Mouse (Mus musculus) forebrain, embryonic 16.5 days (tissue): Measurements from ENCODE around the gene Tbxas1. TPM values are rescaled to one million over a fixed set of nuclear protein-coding genes. Genes with fewer than 3 reads are reported as not detected.

Source experiments
- ATAC-seq: fragments of 200-750 bp; cut with Nextera tagmentation; 2 replicates; pipeline ENCODE4 v1.8.0; 2017; ENCODE audit warnings: mild to moderate bottlenecking, moderate library complexity
- H3K27ac ChIP-seq: fragments of 300-500 bp; sonication (generic); 2 replicates; pipeline ENCODE4 v1.5.1; 2014; ENCODE audit warnings: low read length, control low read depth
- H3K27me3 ChIP-seq: fragments of 300-500 bp; sonication (generic); replicated peaks from 2 replicates; pipeline ENCODE4 v1.6.1; 2014; ENCODE audit warnings: low read length; ENCODE audit not compliant: control insufficient read depth, insufficient read depth
- H3K36me3 ChIP-seq: fragments of 300-500 bp; sonication (generic); 2 replicates; pipeline ENCODE4 v1.6.1; 2014; ENCODE audit not compliant: control insufficient read depth, insufficient read depth
- H3K4me1 ChIP-seq: fragments of 300-500 bp; sonication (generic); replicated peaks from 2 replicates; pipeline ENCODE4 v1.6.1; 2014; ENCODE audit warnings: low read length; ENCODE audit not compliant: control insufficient read depth, insufficient read depth
- H3K4me2 ChIP-seq: fragments of 300-500 bp; sonication (generic); 2 replicates; pipeline ENCODE4 v1.6.1; 2014; ENCODE audit warnings: mild to moderate bottlenecking, low read length, control low read depth
- H3K4me3 ChIP-seq: fragments of 300-500 bp; sonication (generic); replicated peaks from 2 replicates; pipeline ENCODE4 v1.5.1; 2014; ENCODE audit warnings: mild to moderate bottlenecking, low read length, control low read depth
- H3K9ac ChIP-seq: fragments of 300-500 bp; sonication (generic); replicated peaks from 2 replicates; pipeline ENCODE4 v1.6.1; 2014; ENCODE audit warnings: low read depth, low read length, control low read depth
- H3K9me3 ChIP-seq: fragments of 300-500 bp; sonication (generic); 2 replicates; pipeline ENCODE4 v1.6.1; 2016; ENCODE audit warnings: low read length; ENCODE audit not compliant: control insufficient read depth
- WGBS: fragments of 180-500 bp; shearing (Covaris S2); extraction: QIAGEN DNeasy Blood & Tissue Kit; methylation state at CpG from one replicate; pipeline ENCODE4 v1.1.7; 2014; 5-methylcytosine and 5-hydroxymethylcytosine counted together
- polyA plus RNA-seq: library from polyadenylated mRNA; unstranded; fragments of >200 nt; fragmentation: Nextera tagmentation; extraction: Ambion mirVana; gene quantifications from 2 replicates; pipeline ENCODE4 v1.2.1, GENCODE M21; 2015

Tbxas1 gene
- polyA plus RNA-seq, 1 experiment from 2014 or later: 1.1 TPM

DNA sequence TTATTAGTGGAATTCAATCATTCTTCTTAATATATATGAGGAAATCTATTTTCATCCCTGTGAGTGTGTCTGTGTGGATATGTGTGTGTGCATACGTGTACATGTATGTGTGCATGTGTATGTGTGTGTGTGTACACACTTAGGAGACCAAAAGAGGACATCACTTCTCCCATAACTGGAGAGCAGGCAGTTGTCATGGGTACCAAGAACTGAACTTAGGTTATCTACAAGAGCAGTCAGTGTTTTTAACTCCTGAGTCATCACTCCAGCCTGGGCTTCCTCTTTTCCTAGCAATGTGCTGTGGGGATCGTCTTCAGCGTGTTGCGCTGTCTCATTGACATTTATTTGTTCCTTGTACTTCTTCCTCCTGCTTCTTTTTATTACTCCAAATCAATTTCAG lies 24.9 kb downstream of the Tbxas1 start:
- Histone ChIP-seq H3K4me2 (no peak overlapping the region), H3K27me3 (no peaks in the 10 kb centered on the region), H3K9ac (no peak overlapping the region), H3K4me3 (no peak overlapping the region), H3K36me3 (no peaks in the 10 kb centered on the region), H3K4me1 (no peaks in the 10 kb centered on the region), H3K9me3 (no peaks in the 10 kb centered on the region), H3K27ac (no peak overlapping the region)
- ATAC-seq: no peak
- WGBS: 93% methylated on average over 4 of the region's 4 CpGs

DNA sequence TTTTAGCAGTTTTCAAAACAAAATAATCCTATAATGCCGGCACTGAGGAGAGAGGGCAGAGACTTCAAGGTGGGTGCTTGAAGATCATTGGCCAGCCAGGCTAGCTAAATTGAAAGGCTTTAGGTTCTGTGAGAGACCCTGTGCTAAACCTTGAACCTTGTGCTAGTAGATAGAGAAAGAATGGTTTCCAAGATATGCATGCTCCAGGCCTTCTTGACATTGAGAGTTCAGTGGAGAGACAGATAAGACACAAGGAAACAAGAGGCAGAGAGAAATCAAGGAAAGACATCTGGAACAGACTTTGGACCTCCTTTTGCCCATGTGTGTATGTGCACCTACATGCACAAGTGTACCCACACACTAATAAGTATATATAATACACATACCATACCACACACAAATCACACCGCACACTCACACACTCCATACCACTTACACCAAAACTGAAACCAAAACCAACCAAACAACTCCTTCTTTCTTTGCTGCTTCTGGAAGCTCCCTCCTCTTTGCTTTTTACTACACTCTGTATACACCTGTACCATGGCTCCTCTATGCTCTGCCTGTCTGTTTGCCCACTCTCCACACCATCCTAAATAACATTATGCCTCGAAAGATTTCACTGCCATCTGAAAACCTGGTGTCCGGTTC lies 25.4 kb downstream of the Tbxas1 start:
- Histone ChIP-seq H3K4me2 (no peak overlapping the region), H3K9ac (no peak overlapping the region), H3K27ac (no peak overlapping the region), H3K4me1 (no peaks in the 10 kb centered on the region), H3K27me3 (no peaks in the 10 kb centered on the region), H3K4me3 (no peak overlapping the region), H3K9me3 (no peaks in the 10 kb centered on the region), H3K36me3 (no peaks in the 10 kb centered on the region)
- WGBS: 94% methylated on average over 4 of the region's 4 CpGs
- no peak for ATAC-seq

DNA sequence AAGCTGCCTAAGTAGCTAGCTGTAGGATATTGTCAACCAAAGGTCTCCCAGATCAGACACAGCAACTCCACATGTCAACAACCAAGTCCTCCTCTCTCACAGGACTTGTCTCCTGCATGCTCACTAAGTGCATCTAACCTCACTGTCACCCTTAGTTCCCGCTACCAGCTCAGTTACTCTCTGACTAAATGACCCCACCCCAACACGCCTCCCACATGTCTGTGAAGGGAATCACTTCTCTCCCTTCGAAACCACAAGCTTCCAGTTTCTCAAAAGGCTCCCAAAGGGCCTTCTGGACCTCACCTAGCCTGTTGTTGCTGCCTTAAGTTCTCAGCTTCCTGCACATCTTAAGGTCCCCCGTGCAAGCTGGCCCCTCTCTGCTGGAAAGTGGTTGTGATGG lies 25.9 kb downstream of the Tbxas1 start:
- ATAC-seq: no peak
- no peak overlapping the region for H3K4me2 ChIP-seq
- H3K9ac ChIP-seq: no peak overlapping the region
- WGBS: 82% methylated on average over 4 of the region's 4 CpGs
- H3K4me3 ChIP-seq: no peak overlapping the region
- H3K27ac ChIP-seq: no peak overlapping the region
- H3K36me3 ChIP-seq: no peaks in the 10 kb centered on the region
- H3K9me3 ChIP-seq: no peaks in the 10 kb centered on the region
- H3K4me1 ChIP-seq: no peaks in the 10 kb centered on the region
- H3K27me3 ChIP-seq: no peaks in the 10 kb centered on the region

DNA sequence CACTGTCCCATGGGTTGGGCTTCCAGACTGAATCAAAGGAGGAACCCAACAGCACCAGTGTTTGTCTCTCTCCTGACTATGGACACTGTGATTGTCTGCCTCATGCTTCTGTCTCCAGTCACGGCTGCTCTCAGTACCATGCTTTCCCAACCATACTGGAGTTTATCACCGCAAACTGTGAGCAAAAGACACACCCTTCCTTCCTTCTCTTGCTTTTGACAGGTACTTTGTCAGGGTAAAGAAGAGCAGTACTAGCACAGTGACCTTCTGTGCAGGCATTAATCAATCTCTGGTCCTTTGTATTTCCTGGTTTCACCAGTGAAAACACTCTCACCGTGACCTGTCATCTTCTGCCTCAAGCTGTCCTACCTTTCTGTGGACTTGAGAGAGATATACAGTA lies 26.4 kb downstream of the Tbxas1 start:
- no peaks in the 10 kb centered on the region for H3K27me3 ChIP-seq
- no peaks in the 10 kb centered on the region for H3K36me3 ChIP-seq
- no peaks in the 10 kb centered on the region for H3K9me3 ChIP-seq
- WGBS: 86% methylated on average over 3 of the region's 3 CpGs
- ATAC-seq: no peak
- no peak overlapping the region for H3K4me2 ChIP-seq
- no peaks in the 10 kb centered on the region for H3K4me1 ChIP-seq
- H3K9ac ChIP-seq: no peak overlapping the region
- H3K27ac ChIP-seq: no peak overlapping the region
- no peak overlapping the region for H3K4me3 ChIP-seq

DNA sequence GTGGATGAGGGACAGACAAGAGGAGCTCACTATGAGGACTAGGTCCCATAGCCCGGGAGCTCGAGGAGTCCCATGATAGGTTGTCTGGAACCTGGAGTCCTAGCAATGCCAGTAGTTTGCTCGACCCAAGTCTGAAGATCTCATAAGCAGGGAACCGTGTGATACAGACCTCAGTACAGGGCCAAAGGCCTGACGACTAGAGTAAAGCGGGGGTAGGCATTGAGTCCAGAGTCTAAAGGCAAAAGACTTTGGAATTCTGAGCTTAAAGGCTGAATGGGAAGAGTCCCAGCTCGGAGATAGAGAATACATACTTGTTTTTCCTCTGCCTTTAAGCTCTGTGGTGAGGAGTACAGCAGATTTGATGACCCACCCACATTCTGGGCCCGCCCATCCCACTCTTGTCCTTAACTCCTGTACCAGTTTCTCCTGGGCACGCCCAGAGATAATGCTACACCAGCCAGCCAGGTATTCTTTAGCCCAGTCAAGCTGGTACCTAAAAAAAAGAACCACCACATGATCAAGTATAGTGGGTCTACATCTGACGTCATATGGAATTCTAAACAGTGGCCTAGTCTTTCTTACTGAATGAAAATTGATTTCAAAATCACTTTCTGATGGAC lies 27.7 kb downstream of the Tbxas1 start:
- Histone ChIP-seq H3K4me1 (no peaks in the 10 kb centered on the region), H3K4me3 (no peak overlapping the region), H3K27me3 (no peaks in the 10 kb centered on the region), H3K4me2 (no peak overlapping the region), H3K36me3 (no peaks in the 10 kb centered on the region), H3K9me3 (no peaks in the 10 kb centered on the region), H3K27ac (no peak overlapping the region), H3K9ac (no peak overlapping the region)
- WGBS: 90% methylated on average over 10 of the region's 10 CpGs
- ATAC-seq: no peak

DNA sequence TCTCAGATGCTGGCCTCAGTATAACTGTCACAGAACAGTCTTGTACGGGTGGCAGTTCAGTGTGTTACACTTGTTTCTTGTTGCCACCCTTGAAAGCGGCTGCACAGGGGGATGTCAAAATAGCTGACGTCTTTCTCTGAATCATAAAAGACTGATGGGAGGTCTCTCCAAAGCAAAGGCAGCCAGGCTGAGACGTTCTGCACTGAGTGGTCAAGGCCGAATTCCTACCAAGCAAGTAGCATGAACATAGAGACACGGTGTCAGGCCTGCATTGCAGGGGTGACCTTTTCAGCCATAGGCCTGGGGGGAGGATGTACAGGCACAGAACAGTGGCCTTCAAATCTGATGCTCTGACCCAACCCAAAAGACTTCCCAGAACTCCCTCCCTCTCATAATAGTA lies 30.8 kb downstream of the Tbxas1 start:
- no peak overlapping the region for H3K4me2 ChIP-seq
- no peaks in the 10 kb centered on the region for H3K27me3 ChIP-seq
- H3K9ac ChIP-seq: no peak overlapping the region
- no peaks in the 10 kb centered on the region for H3K4me1 ChIP-seq
- no peak for ATAC-seq
- no peak overlapping the region for H3K27ac ChIP-seq
- no peaks in the 10 kb centered on the region for H3K36me3 ChIP-seq
- no peak overlapping the region for H3K4me3 ChIP-seq
- whole genome bisulfite sequencing: 64% methylated on average over 6 of the region's 6 CpGs
- H3K9me3 ChIP-seq: no peaks in the 10 kb centered on the region

DNA sequence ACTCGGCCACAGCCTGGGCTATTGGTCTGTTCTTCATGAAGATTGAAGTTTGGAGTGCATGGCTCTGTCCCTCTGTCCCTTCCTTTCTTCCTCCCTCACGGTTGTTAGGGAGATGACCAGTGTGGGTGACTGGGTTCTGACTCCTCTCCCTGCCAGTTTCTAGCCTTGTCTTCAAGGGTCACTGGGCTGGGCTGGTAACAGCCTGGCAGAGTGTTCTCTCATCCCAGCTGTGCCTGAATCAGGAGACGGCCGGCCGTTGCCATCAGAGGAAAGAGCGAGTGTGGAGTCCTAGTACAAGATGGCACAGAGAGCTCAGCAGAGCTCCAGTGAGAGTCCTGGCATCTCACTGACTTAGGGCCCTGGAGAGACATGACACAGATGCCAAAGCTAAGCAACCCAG lies 33.2 kb downstream of the Tbxas1 start:
- Histone ChIP-seq H3K27ac (no peak overlapping the region), H3K36me3 (no peaks in the 10 kb centered on the region), H3K4me1 (no peaks in the 10 kb centered on the region; the same call in 1 of the 2 replicates), H3K9me3 (no peaks in the 10 kb centered on the region), H3K4me3 (no peak overlapping the region), H3K9ac (no peak overlapping the region), H3K4me2 (no peak overlapping the region), H3K27me3 (no peaks in the 10 kb centered on the region)
- WGBS: 87% methylated on average over 6 of the region's 6 CpGs
- no peak for ATAC-seq

DNA sequence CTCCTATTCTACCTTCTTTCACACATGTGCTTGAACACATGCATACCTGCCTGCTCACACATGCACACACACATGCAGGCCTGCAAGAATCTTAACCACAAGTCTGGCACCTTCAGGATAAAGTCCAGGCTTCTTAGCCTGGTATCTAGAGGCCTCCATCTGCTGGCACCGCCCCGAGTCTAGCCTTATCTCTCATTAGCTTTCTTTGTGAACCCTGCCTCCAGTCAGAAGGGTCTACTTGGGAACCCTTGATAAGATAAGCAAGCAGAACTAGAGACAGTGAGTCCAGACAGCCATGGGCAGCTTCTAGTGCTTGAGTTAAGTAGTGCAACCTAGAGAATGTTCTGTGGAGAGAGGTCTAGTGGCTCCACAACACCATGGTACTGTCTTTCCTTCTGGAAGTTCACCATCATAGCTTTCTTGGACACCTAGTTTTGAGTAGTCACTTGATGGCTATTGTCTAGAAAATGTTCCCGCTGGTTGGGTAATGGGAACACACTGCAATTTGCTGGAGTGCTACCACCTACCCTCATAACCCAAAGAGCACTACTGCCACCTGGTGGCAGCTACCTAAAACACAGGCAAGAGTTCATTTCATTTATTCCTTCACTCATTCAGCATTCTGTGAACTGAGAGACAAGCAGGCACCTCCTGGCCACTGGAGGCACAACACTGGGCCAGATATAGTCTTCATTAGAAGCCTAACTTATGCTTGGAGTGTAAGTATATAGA lies 35.8 kb downstream of the Tbxas1 start:
- H3K36me3 ChIP-seq: no peaks in the 10 kb centered on the region
- no peak for ATAC-seq
- 58% methylated on average over 3 of the region's 3 CpGs for WGBS
- H3K27ac ChIP-seq: no peak overlapping the region
- H3K4me2 ChIP-seq: no peak overlapping the region
- no peak overlapping the region for H3K9ac ChIP-seq
- H3K9me3 ChIP-seq: no peaks in the 10 kb centered on the region
- no peaks in the 10 kb centered on the region; the same call in 1 of the 2 replicates for H3K4me1 ChIP-seq
- H3K4me3 ChIP-seq: no peak overlapping the region
- H3K27me3 ChIP-seq: no peaks in the 10 kb centered on the region

DNA sequence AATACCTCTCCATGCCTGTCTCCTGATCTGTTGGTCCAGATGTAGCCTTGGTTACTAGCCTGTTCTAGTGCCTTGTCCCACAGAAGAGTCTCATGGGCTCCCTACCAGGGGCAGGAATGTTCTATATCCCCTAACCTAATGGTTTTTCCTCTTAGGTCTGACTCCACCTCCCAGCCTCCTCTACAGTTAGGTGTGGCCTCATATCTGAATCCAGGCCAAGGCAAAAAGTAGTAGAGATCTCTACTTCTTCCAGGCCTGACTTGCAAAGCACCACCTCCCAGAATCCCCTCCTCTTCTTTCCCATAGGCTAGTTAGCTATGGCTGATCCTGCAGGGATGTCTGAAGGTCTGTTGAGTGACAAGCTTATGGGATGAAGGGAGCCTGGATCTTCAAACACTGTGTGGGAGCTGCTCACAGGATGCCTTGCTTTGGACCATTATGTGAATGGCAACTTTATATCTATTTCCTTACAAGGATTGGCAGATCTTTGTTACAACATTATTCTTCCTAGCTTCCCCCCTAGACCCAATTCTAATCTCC lies 37.0 kb downstream of the Tbxas1 start:
- H3K36me3 ChIP-seq: no peaks in the 10 kb centered on the region
- H3K4me3 ChIP-seq: no peak overlapping the region
- H3K9ac ChIP-seq: no peak overlapping the region
- H3K4me2 ChIP-seq: no peak overlapping the region
- H3K4me1 ChIP-seq: no peaks in the 10 kb centered on the region; the same call in 1 of the 2 replicates
- no peak for ATAC-seq
- H3K27ac ChIP-seq: no peak overlapping the region
- H3K9me3 ChIP-seq: no peaks in the 10 kb centered on the region
- no peaks in the 10 kb centered on the region for H3K27me3 ChIP-seq
